Mouse (Mus musculus) CH12.LX (cell line): ENCODE results near the gene Vasp. TPM values are rescaled to one million over a fixed set of nuclear protein-coding genes. Genes with fewer than 3 reads are reported as not detected.

Experiments
- DNase-seq: peaks from one replicate; pipeline ENCODE4 v3.0.0-alpha.2; 2013; ENCODE audit errors: extremely low read depth
- H3K27ac ChIP-seq: 2 replicates; pipeline ENCODE4 v1.5.1; 2012; ENCODE audit warnings: low read depth, mild to moderate bottlenecking, control low read depth, moderate library complexity; ENCODE audit not compliant: insufficient read depth
- H3K27me3 ChIP-seq: replicated peaks from 2 replicates; pipeline ENCODE3; 2012; ENCODE audit warnings: inconsistent platforms
- H3K36me3 ChIP-seq, 2 experiments: replicated peaks in 1 of 2; 2 replicates each; pipeline versions ENCODE3 to v1.6.1; 2012; ENCODE audit warnings: inconsistent platforms in 1 of 2, low read length in 1 of 2, mild to moderate bottlenecking in 1 of 2, mixed read lengths in 1 of 2, moderate library complexity in 1 of 2; ENCODE audit not compliant: control insufficient read depth in 1 of 2, insufficient read depth in 1 of 2
- H3K4me1 ChIP-seq, 2 experiments: 2 replicates each; pipeline ENCODE4 v1.6.1; 2012; ENCODE audit warnings: inconsistent platforms in 1 of 2, moderate library complexity in 1 of 2; ENCODE audit not compliant: insufficient read depth in 2 of 2, control insufficient read depth in 1 of 2
- H3K4me2 ChIP-seq: 2 replicates; pipeline ENCODE4 v1.6.1; 2012; ENCODE audit warnings: low read depth, mild to moderate bottlenecking, control low read depth; ENCODE audit not compliant: poor library complexity, insufficient read depth, severe bottlenecking
- H3K4me3 ChIP-seq, 3 experiments: fragments of 150-350 bp in 1 of 3; sonication (generic) in 1 of 3; replicated peaks in 1 of 3; 2 replicates each; pipeline versions ENCODE3 to v1.5.1; 2011 to 2012; ENCODE audit warnings: low read depth in 2 of 3, low read length in 2 of 3, mild to moderate bottlenecking in 2 of 3, moderate library complexity in 2 of 3, control low read depth in 1 of 3, improper control_type of control experiment in 1 of 3, inconsistent platforms in 1 of 3, mixed read lengths in 1 of 3; ENCODE audit not compliant: poor library complexity in 1 of 3
- H3K79me2 ChIP-seq: replicated peaks from 2 replicates; pipeline ENCODE4 v1.6.1; 2012; ENCODE audit warnings: mild to moderate bottlenecking, moderate library complexity; ENCODE audit not compliant: control insufficient read depth, poor library complexity, insufficient read depth, severe bottlenecking; ENCODE audit errors: extremely low read depth
- H3K9ac ChIP-seq: 2 replicates; pipeline ENCODE4 v1.6.1; 2012; ENCODE audit warnings: low read depth, mild to moderate bottlenecking, control low read depth, moderate library complexity; ENCODE audit not compliant: insufficient read depth
- H3K9me3 ChIP-seq: replicated peaks from 2 replicates; pipeline ENCODE3; 2012; ENCODE audit warnings: low read length, inconsistent platforms, mixed read lengths
- CTCF ChIP-seq, 2 experiments: IDR thresholded peaks in 1 of 2; conservative IDR thresholded peaks in 1 of 2; 2 replicates each; pipeline ENCODE4 v1.5.1; 2011 to 2012; ENCODE audit warnings: low read depth in 2 of 2, low read length in 2 of 2, improper control_type of control experiment in 1 of 2, inconsistent platforms in 1 of 2, mild to moderate bottlenecking in 1 of 2, moderate library complexity in 1 of 2
- ELF1 ChIP-seq: IDR thresholded peaks from 2 replicates; pipeline ENCODE4 v1.6.1; 2014; ENCODE audit warnings: low read depth, mild to moderate bottlenecking, inconsistent platforms, low read length, improper control_type of control experiment
- ETS1 ChIP-seq: conservative IDR thresholded peaks from 2 replicates; pipeline ENCODE4 v1.6.1; 2012; ENCODE audit warnings: low read depth, mild to moderate bottlenecking, inconsistent platforms, low read length, improper control_type of control experiment, moderate library complexity
- GABPA ChIP-seq: IDR thresholded peaks from 2 replicates; pipeline ENCODE4 v1.6.1; 2012; ENCODE audit warnings: low read depth, low read length, improper control_type of control experiment, inconsistent platforms; ENCODE audit not compliant: insufficient replicate concordance
- HCFC1 ChIP-seq: IDR thresholded peaks from 2 replicates; pipeline ENCODE4 v1.6.1; 2012; ENCODE audit warnings: low read depth, mild to moderate bottlenecking, inconsistent platforms, low read length, improper control_type of control experiment
- IRF4 ChIP-seq: IDR thresholded peaks from 2 replicates; pipeline ENCODE4 v1.6.1; 2014; ENCODE audit warnings: low read depth, mild to moderate bottlenecking, inconsistent platforms, low read length, improper control_type of control experiment
- MAFK ChIP-seq: IDR thresholded peaks from 2 replicates; pipeline ENCODE4 v1.6.1; 2011; ENCODE audit warnings: low read length, improper control_type of control experiment; ENCODE audit not compliant: insufficient replicate concordance
- MYC ChIP-seq: IDR thresholded peaks from 2 replicates; pipeline ENCODE4 v1.6.1; 2011; ENCODE audit warnings: low read depth, mild to moderate bottlenecking, improper control_type of control experiment, low read length
- PAX5 ChIP-seq: IDR thresholded peaks from 2 replicates; pipeline ENCODE4 v1.6.1; 2012; ENCODE audit warnings: low read length, inconsistent platforms, mixed read lengths
- POLR2AphosphoS2 ChIP-seq: IDR thresholded peaks from 2 replicates; pipeline ENCODE4 v1.6.1; 2011; ENCODE audit warnings: low read depth, low read length, improper control_type of control experiment
- SIN3A ChIP-seq: IDR thresholded peaks from 2 replicates; pipeline ENCODE4 v1.6.1; 2012; ENCODE audit warnings: low read length, improper control_type of control experiment, inconsistent platforms
- TCF12 ChIP-seq: IDR thresholded peaks from 2 replicates; pipeline ENCODE4 v1.6.1; 2014; ENCODE audit warnings: low read depth, mild to moderate bottlenecking, inconsistent platforms, low read length, improper control_type of control experiment
- UBTF ChIP-seq: IDR thresholded peaks from 2 replicates; pipeline ENCODE4 v1.6.1; 2012; ENCODE audit warnings: low read depth, mild to moderate bottlenecking, inconsistent platforms, low read length, improper control_type of control experiment, moderate library complexity
- USF2 ChIP-seq: conservative IDR thresholded peaks from 2 replicates; pipeline ENCODE4 v1.6.1; 2011; ENCODE audit warnings: low read depth, low read length, improper control_type of control experiment
- dilution Hi-C: fragments of 300-500 bp; cut with MboI; formaldehyde crosslinking; loops from 2 replicates; pipeline ENCODE4 v1.14.3; 2020; ENCODE audit warnings: low sequenced_read_pairs; ENCODE audit not compliant: extremely low pct_unique_long_range_greater_than_20kb, extremely low pct_ligation_motif_present
- in situ Hi-C: fragments of 300-500 bp; cut with MboI; formaldehyde crosslinking; loops from 3 replicates; pipeline ENCODE4 v1.14.3; 2019; ENCODE audit warnings: low sequenced_read_pairs, low pct_ligation_motif_present, low pct_unique_long_range_greater_than_20kb, mixed read lengths
- polyA plus RNA-seq: library from polyadenylated mRNA; unstranded; fragments of >175 nt; gene quantifications from 2 replicates; pipeline ENCODE4 v1.2.1, GENCODE M21; 2012; ENCODE audit warnings: low read depth; ENCODE audit not compliant: insufficient read length
- total RNA-seq, 2 experiments: library from RNA; depleted of rRNA; stranded (reverse); fragments of 300-350 nt in 1 of 2; fragments of >200 nt in 1 of 2; gene quantifications; 2 replicates each; pipeline ENCODE4 v1.2.3; 2012 to 2014

The Vasp gene
- total and polyA plus RNA-seq, 3 experiments: 114 to 191 (median 125) TPM

DNA sequence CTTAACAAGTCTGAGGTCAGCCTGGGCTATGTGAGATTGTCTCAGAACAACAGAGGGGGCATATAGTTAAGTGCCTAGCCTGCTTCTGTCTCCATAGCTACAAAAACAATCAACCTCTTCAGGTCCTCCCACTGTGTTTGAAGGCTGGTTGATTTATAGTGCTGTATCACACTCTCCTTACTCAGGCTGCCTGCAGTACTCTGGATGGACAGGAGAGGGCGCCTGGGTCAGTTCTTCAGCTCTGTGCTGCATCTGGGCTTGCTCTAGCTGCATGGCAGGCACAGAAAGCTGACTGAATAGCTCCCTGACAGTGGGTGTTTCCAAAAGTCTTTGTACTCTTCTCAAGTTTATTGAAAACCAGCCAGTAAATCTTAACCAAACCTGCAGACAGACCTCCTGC lies 32.2 kb downstream of the Vasp start (continued):
- no peak for TF ChIP-seq IRF4
- TF ChIP-seq ELF1: no peak
- TF ChIP-seq MAFK: no peak
- peak; percentile 98 to 99 for TF ChIP-seq CTCF (conservative IDR thresholded peaks at IDR 0.05 in 1 of 2, IDR thresholded peaks at IDR 0.05 in 1 of 2; ENCODE audit: low read depth in 2 of 2, low read length in 2 of 2)

DNA sequence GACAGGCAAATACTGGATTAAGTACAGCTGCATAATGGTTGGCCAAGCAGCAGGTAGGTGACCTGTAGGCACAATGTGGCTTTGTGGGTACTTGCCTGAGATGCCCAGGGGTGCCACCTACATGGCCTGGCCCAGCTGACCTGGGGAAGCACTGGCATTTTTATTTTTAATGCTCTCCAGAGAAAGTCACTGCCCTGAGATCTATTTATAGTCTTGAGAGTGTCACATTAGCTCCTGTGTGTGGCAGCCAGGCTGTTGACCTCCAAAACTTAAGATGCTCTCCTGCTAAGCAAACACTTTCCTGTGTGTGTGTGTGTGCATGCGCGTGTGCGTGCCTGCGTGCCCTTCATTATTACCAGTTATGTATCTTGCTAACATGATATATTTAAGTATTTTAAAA lies 33.3 kb downstream of the Vasp start:
- Histone ChIP-seq H3K9ac (no peak overlapping the region), H3K27me3 (no peaks in the 10 kb centered on the region), H3K27ac (no peak overlapping the region), H3K79me2 (peaks cover 3% of the 10 kb centered on the region), H3K4me3 (no peak overlapping the region), H3K36me3 (peaks cover 0 to 39% of the 10 kb centered on the region in 2 experiments), H3K9me3 (no peaks in the 10 kb centered on the region), H3K4me1 (peaks cover 0 to 20% of the 10 kb centered on the region in 2 experiments; a peak in 2 of 4 replicates), H3K4me2 (no peak overlapping the region)
- no peak for DNase-seq
- in situ Hi-C loops: no loop called here
- no peak for TF ChIP-seq GABPA
- no peak for TF ChIP-seq USF2
- TF ChIP-seq TCF12: no peak
- no peak for TF ChIP-seq SIN3A
- TF ChIP-seq UBTF: no peak
- TF ChIP-seq PAX5: no peak
- TF ChIP-seq HCFC1: no peak
- TF ChIP-seq MYC: no peak
- no peak for TF ChIP-seq ETS1
- no peak for TF ChIP-seq POLR2AphosphoS2
- dilution Hi-C loops: no loop called here

DNA sequence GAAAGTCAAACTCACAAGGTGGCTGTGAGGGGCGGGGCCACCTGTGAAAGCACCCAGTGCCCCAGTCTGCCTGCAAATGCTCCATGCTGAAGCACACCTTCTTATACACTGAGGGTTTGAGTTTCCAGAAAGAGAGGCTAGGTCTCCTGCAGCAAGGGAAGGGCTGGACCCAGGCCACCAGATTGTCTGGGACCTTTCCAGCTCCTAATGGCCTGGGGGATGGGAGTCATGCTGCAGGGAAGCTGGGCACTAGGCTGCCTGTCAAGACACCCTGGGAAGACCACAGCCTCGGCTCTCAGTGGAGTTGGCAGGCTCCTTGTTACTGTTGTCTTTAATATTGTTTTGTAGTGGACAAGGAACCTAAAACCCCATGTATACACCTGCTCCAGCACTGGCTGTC lies 35.2 kb downstream of the Vasp start:
- Histone ChIP-seq H3K27me3 (no peaks in the 10 kb centered on the region), H3K9ac (no peak overlapping the region), H3K27ac (no peak overlapping the region), H3K4me2 (no peak overlapping the region), H3K9me3 (no peaks in the 10 kb centered on the region), H3K4me3 (no peak overlapping the region), H3K79me2 (peaks cover 3% of the 10 kb centered on the region), H3K4me1 (peaks cover 0 to 20% of the 10 kb centered on the region in 2 experiments; a peak in 2 of 4 replicates), H3K36me3 (peaks cover 0 to 51% of the 10 kb centered on the region in 2 experiments)
- DNase-seq: no peak
- TF ChIP-seq SIN3A (no peak), PAX5 (no peak), UBTF (no peak)
- in situ Hi-C loops (no loop called here), dilution Hi-C loops (no loop called here)
